Mouse (Mus musculus) intestine, embryonic 15.5 days (tissue): ENCODE data around the gene Bach1. TPM values are rescaled to one million over a fixed set of nuclear protein-coding genes. Genes with fewer than 3 reads are reported as not detected.

ENCODE experiments used
- ATAC-seq: fragments of 200-750 bp; cut with Nextera tagmentation; 2 replicates; pipeline ENCODE4 v1.8.0; 2017; ENCODE audit warnings: moderate TSS enrichment, moderate library complexity
- H3K27ac ChIP-seq: fragments of 300-500 bp; sonication (generic); 2 replicates; pipeline ENCODE4 v1.5.1; 2015; ENCODE audit warnings: mild to moderate bottlenecking, inconsistent platforms
- H3K27me3 ChIP-seq: fragments of 300-500 bp; sonication (generic); replicated peaks from 2 replicates; pipeline ENCODE4 v1.6.1; 2015; ENCODE audit warnings: inconsistent platforms
- H3K36me3 ChIP-seq: fragments of 300-500 bp; sonication (generic); 2 replicates; pipeline ENCODE4 v1.6.1; 2015; ENCODE audit warnings: inconsistent platforms
- H3K4me1 ChIP-seq: fragments of 300-500 bp; sonication (generic); replicated peaks from 2 replicates; pipeline ENCODE4 v1.6.1; 2015; ENCODE audit warnings: inconsistent platforms
- H3K4me2 ChIP-seq: fragments of 300-500 bp; sonication (generic); replicated peaks from 2 replicates; pipeline ENCODE4 v1.6.1; 2015; ENCODE audit warnings: mild to moderate bottlenecking, inconsistent platforms
- H3K4me3 ChIP-seq: fragments of 300-500 bp; sonication (generic); replicated peaks from 2 replicates; pipeline ENCODE4 v1.5.1; 2015; ENCODE audit warnings: inconsistent platforms
- H3K9ac ChIP-seq: fragments of 300-500 bp; sonication (generic); 2 replicates; pipeline ENCODE4 v1.6.1; 2015; ENCODE audit warnings: inconsistent platforms
- H3K9me3 ChIP-seq: fragments of 300-500 bp; sonication (generic); 2 replicates; pipeline ENCODE4 v1.6.1; 2016; ENCODE audit warnings: inconsistent platforms
- WGBS: fragments of 180-500 bp; shearing (Covaris S2); methylation state at CpG from one replicate; pipeline ENCODE4 v1.1.7; 2015; 5-methylcytosine and 5-hydroxymethylcytosine counted together
- polyA plus RNA-seq: library from polyadenylated mRNA; unstranded; fragments of >200 nt; fragmentation: Nextera tagmentation; extraction: Ambion mirVana; gene quantifications from 2 replicates; pipeline ENCODE4 v1.2.1, GENCODE M21; 2015

The Bach1 gene
- polyA plus RNA-seq, 1 experiment from 2014 or later: 17.4 TPM

- Histone ChIP-seq H3K9me3 (no peaks in the 10 kb centered on the region), H3K4me2 (no peak overlapping the region), H3K4me3 (no peak overlapping the region), H3K9ac (no peak overlapping the region), H3K27me3 (no peaks in the 10 kb centered on the region), H3K4me1 (peaks cover 9% of the 10 kb centered on the region; the same call in 1 of the 2 replicates), H3K27ac (no peak overlapping the region), H3K36me3 (peaks cover 14% of the 10 kb centered on the region)
- 91% methylated on average over 20 of the region's 20 CpGs for WGBS
- ATAC-seq: no peak
Measured at GRCm38 (mm10) chr16:87729469-87729868, 30.7 kb downstream of the Bach1 start.

- ATAC-seq: peak; percentile 27; the same call in 1 of the 2 replicates
- 83% methylated on average over 4 of the region's 4 CpGs for WGBS
- H3K4me1 ChIP-seq: 0 out of 2 replicates have a peak, but pooled peaks cover 3% of the 10 kb centered on the region
- H3K36me3 ChIP-seq: 0 out of 2 replicates have a peak, but pooled peaks cover 2% of the 10 kb centered on the region
- H3K4me3 ChIP-seq: no peak overlapping the region
- H3K9me3 ChIP-seq: no peaks in the 10 kb centered on the region
- H3K27ac ChIP-seq: no peak overlapping the region
- no peaks in the 10 kb centered on the region for H3K27me3 ChIP-seq
- H3K9ac ChIP-seq: no peak overlapping the region
- H3K4me2 ChIP-seq: no peak overlapping the region
Measured at GRCm38 (mm10) chr16:87734868-87735381, 36.2 kb downstream of the Bach1 start.

DNA sequence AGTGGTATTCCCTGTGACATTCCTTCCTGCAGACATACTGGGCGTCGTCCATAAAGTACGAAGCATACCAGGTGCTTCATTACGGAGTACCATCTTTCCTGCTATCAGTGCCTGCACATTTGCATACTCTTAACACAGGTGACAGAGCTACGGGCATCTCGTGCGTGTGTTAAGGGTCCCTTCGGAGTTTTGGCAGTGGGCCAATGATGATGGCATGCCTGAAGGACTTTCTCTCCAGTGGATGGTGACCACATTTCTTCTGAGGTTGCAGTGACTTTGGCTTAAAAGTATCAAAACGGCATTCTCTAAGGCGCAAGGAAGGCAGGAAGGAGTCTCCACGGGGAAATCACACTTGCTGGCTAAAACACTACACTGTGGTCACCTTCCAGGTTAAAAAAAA, 37.4 kb downstream of the Bach1 start:
- H3K4me1 ChIP-seq: 0 out of 2 replicates have a peak, but pooled peaks cover 3% of the 10 kb centered on the region
- WGBS: 77% methylated on average over 11 of the region's 11 CpGs
- H3K4me3 ChIP-seq: no peak overlapping the region
- H3K27me3 ChIP-seq: no peaks in the 10 kb centered on the region
- no peak overlapping the region for H3K4me2 ChIP-seq
- H3K27ac ChIP-seq: no peak overlapping the region
- no peak for ATAC-seq
- H3K36me3 ChIP-seq: no peaks in the 10 kb centered on the region
- no peaks in the 10 kb centered on the region for H3K9me3 ChIP-seq
- H3K9ac ChIP-seq: no peak overlapping the region

DNA sequence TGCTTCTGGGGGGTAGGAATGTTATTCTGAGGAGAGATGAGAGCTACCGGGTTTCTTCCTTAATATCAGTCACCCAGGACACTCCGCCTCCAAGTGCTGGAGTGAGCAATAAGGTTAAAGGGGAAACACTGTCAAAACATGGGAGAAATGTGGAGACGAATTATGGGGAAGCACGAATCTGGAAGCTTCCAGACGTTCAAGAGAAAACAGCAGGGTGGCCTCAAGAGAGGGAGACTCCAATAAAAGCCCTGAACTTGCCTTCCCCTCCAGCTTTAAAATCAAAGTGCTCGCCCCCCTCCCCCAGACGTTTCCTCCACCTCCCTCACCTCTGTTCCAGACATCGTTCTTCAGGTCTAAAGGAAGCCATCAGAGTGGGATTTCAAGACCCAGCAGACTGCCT, 38.6 kb downstream of the Bach1 start:
- Histone ChIP-seq H3K9ac (no peak overlapping the region), H3K27ac (no peak overlapping the region), H3K4me3 (no peak overlapping the region), H3K4me1 (0 out of 2 replicates have a peak, but pooled peaks cover 3% of the 10 kb centered on the region), H3K9me3 (no peaks in the 10 kb centered on the region), H3K36me3 (no peaks in the 10 kb centered on the region), H3K27me3 (no peaks in the 10 kb centered on the region), H3K4me2 (no peak overlapping the region)
- ATAC-seq: no peak
- WGBS: 46% methylated on average over 8 of the region's 8 CpGs

DNA sequence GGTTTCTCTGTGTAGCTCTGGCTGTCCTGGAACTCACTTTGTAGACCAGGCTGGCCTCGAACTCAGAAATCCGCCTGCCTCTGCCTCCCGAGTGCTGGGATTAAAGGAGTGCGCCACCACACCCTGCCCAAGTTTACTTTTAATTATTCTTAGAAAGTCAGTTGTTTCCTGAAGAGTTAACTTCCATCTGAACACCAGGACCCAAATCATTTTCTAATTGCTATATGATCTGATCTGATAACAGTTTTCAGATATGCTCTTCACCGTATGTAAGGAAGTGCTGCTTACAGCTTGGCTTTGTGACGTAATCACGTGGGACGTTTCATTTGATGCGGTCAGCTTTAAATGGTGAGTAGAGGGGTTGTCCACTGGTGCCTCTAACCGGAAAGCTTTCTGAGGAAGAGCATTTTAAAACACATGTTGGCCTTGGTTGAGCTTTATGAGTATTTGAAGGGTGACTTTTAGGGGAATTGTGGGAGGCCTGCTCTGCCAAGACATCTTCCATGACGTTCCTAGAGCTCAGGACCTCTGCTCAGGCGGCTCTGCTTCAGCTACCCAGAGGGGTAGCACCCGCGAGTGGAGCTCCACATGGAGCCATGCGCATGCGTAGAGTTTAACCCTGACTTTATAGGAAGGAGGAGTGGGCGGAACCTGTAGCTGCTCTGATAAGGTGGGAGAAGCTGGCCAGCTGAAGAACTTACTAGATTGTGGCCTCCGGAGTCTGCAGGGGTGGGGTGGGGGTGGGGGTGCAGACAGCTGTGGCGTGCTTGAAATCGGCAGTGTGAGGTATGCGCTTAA, 39.3 kb downstream of the Bach1 start:
- Histone ChIP-seq H3K4me1 (0 out of 2 replicates have a peak, but pooled peaks cover 3% of the 10 kb centered on the region), H3K9ac (no peak overlapping the region), H3K4me3 (no peak overlapping the region), H3K4me2 (no peak overlapping the region), H3K27ac (no peak overlapping the region), H3K36me3 (no peaks in the 10 kb centered on the region), H3K27me3 (no peaks in the 10 kb centered on the region), H3K9me3 (no peaks in the 10 kb centered on the region)
- WGBS: 83% methylated on average over 21 of the region's 21 CpGs
- no peak for ATAC-seq

GRCm38 (mm10) chr16:87741034-87741715, 42.4 kb downstream of the Bach1 start:
- Histone ChIP-seq H3K4me2 (0 out of 2 replicates have a peak overlapping the region, but pooled peaks have one; percentile 17), H3K27me3 (no peaks in the 10 kb centered on the region), H3K4me3 (no peak overlapping the region), H3K4me1 (0 out of 2 replicates have a peak, but pooled peaks cover 2% of the 10 kb centered on the region), H3K9me3 (no peaks in the 10 kb centered on the region), H3K36me3 (no peaks in the 10 kb centered on the region), H3K27ac (peak overlapping the region; percentile 62), H3K9ac (no peak overlapping the region)
- 72% methylated on average over 9 of the region's 9 CpGs for WGBS
- peak; percentile 96 for ATAC-seq

GRCm38 (mm10) chr16:87743661-87744060, 44.9 kb downstream of the Bach1 start:
- H3K4me3 ChIP-seq: no peak overlapping the region
- H3K4me1 ChIP-seq: no peaks in the 10 kb centered on the region
- H3K9me3 ChIP-seq: no peaks in the 10 kb centered on the region
- no peak for ATAC-seq
- H3K36me3 ChIP-seq: no peaks in the 10 kb centered on the region
- H3K27me3 ChIP-seq: no peaks in the 10 kb centered on the region
- no peak overlapping the region for H3K27ac ChIP-seq
- 85% methylated on average over 3 of the region's 3 CpGs for WGBS
- H3K9ac ChIP-seq: no peak overlapping the region
- H3K4me2 ChIP-seq: no peak overlapping the region

GRCm38 (mm10) chr16:87744338-87744737, 45.6 kb downstream of the Bach1 start:
- 83% methylated on average over 2 of the region's 2 CpGs for WGBS
- H3K4me1 ChIP-seq: no peaks in the 10 kb centered on the region
- H3K36me3 ChIP-seq: no peaks in the 10 kb centered on the region
- H3K4me2 ChIP-seq: no peak overlapping the region
- H3K9me3 ChIP-seq: no peaks in the 10 kb centered on the region
- ATAC-seq: no peak
- H3K27ac ChIP-seq: no peak overlapping the region
- H3K9ac ChIP-seq: no peak overlapping the region
- no peaks in the 10 kb centered on the region for H3K27me3 ChIP-seq
- no peak overlapping the region for H3K4me3 ChIP-seq

DNA sequence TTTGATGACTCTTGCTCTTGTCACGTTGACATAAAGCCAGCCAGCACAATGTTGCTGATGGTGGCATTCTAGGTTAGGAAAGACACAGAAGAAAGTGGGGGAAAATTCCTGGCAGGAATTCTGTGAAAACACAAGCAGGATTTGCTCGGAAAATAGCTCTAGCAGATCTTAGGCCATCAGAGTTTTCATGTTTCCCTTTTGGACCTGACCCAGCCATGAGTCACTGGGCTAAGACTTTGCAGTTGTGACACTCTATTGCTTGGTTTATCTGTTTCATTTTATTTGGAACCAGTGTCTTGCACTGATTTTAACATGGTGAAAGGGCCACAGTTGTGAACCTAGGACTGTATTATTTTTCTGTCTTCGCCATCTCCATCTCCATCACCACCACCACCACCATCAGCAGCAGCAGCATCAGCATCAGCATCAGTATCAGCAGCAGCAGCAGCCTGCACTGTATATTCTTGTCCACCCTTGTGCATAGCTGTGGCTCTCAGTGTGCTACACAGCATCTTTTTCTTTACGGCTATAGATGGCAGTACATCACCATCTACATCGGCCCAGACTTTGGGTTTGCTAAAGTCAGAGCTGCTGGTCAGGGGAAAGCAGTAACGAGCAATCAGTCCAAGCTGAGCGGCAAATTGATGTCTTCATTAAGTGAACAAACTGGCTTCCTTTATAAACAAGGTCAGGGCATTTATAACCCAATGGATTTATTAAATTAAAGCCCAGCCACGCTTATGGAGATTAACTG, 46.6 kb downstream of the Bach1 start:
- no peak overlapping the region for H3K9ac ChIP-seq
- H3K36me3 ChIP-seq: no peaks in the 10 kb centered on the region
- no peak overlapping the region for H3K4me2 ChIP-seq
- H3K4me3 ChIP-seq: no peak overlapping the region
- WGBS: 78% methylated on average over 8 of the region's 8 CpGs
- H3K27me3 ChIP-seq: no peaks in the 10 kb centered on the region
- H3K27ac ChIP-seq: no peak overlapping the region
- no peaks in the 10 kb centered on the region for H3K4me1 ChIP-seq
- ATAC-seq: no peak
- no peaks in the 10 kb centered on the region for H3K9me3 ChIP-seq

DNA sequence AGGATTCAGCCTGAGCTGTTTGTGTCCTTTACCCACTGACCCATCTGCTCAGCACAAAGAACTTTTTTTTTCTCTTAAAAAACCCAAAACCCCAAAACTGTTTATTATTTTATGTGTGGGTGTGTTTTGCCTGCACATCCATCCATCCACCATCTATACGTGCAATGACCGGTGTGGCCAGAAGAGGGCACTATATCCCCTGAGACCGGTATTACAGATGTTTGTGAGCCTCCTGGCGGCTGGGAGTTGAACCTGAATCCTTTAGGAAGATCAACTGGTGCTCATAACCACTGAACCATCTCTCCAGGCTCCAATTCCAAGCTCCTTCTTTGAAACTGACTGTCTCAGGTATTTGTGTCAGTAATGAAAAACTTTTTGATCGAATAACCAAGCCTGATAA, 48.0 kb downstream of the Bach1 start:
- Histone ChIP-seq H3K4me3 (no peak overlapping the region), H3K9me3 (no peaks in the 10 kb centered on the region), H3K4me2 (no peak overlapping the region), H3K36me3 (no peaks in the 10 kb centered on the region), H3K4me1 (no peaks in the 10 kb centered on the region), H3K27ac (no peak overlapping the region), H3K9ac (no peak overlapping the region), H3K27me3 (no peaks in the 10 kb centered on the region)
- WGBS: 23% methylated on average over 5 of the region's 5 CpGs
- ATAC-seq: peak; percentile 67; the same call in 1 of the 2 replicates

GRCm38 (mm10) chr16:87751243-87751642, 52.5 kb downstream of the Bach1 start:
- no peak for ATAC-seq
- no peak overlapping the region for H3K4me2 ChIP-seq
- H3K4me3 ChIP-seq: no peak overlapping the region
- no peaks in the 10 kb centered on the region for H3K27me3 ChIP-seq
- H3K27ac ChIP-seq: no peak overlapping the region
- no peaks in the 10 kb centered on the region for H3K4me1 ChIP-seq
- H3K9ac ChIP-seq: no peak overlapping the region
- H3K9me3 ChIP-seq: no peaks in the 10 kb centered on the region
- 88% methylated on average over 13 of the region's 13 CpGs for WGBS
- H3K36me3 ChIP-seq: no peaks in the 10 kb centered on the region

- Histone ChIP-seq H3K4me1 (no peaks in the 10 kb centered on the region), H3K27me3 (no peaks in the 10 kb centered on the region), H3K4me3 (no peak overlapping the region), H3K36me3 (no peaks in the 10 kb centered on the region), H3K9me3 (no peaks in the 10 kb centered on the region), H3K9ac (no peak overlapping the region), H3K4me2 (no peak overlapping the region), H3K27ac (no peak overlapping the region)
- ATAC-seq: no peak
- 75% methylated on average over 13 of the region's 13 CpGs for WGBS
Measured at GRCm38 (mm10) chr16:87752482-87752881, 53.7 kb downstream of the Bach1 start.
